Mouse (Mus musculus): ENCODE data around the gene Cwc15.

The Cwc15 gene

DNA sequence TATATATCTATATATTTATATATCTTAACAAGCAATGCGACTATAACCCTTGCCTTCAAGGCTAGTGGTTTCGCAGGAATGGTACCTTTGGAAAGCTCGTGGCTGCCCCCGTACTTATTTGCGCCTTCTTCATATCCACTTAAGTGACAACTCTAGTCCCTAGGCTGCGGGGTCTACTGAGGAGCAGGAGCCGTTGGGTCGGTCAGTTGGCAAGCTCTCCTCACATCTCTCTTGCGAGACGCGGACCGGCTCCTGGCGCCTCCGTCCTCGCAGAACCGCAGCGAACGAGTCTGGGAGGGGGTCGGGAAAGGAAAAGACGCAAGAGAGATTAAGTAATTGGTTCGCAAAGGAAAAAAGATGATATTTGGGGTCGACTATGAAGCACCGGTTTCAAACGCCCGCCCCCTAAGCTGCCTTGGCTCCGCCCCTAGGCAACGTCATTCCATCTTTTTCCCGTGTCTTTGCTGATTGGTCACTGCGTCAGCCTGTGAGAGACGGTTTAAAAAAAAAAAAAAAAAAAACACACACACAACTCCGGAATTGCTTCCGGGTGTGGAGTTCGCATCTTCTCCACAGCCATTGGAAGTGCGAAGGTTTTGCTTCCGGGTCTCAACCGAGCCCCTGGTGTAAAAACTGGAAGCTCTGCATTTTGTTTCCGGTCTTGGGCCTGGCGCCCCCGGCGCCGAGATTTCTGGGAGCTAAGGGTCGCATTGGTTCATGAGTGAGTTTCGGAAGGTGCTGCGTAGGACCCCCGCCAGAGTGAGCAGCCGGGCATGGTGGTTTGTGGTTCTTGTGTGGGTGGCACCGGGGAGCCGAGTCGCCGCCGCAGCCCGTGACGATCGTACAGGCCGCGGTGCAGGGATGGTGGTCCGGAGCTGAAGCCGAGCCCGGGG is at the start of gene Cwc15, which contains the start of gene Kdm4d:
Cwc15 (plus strand) TSS at position 595 of the 893 bp plus-strand sequence.
Kdm4d (minus strand) TSS at position 460 of the 893 bp plus-strand sequence.
- no peak for TF ChIP-seq GATA4 (IDR thresholded peaks at IDR 0.05; ENCODE audit: insufficient replicate concordance, low read length)

DNA sequence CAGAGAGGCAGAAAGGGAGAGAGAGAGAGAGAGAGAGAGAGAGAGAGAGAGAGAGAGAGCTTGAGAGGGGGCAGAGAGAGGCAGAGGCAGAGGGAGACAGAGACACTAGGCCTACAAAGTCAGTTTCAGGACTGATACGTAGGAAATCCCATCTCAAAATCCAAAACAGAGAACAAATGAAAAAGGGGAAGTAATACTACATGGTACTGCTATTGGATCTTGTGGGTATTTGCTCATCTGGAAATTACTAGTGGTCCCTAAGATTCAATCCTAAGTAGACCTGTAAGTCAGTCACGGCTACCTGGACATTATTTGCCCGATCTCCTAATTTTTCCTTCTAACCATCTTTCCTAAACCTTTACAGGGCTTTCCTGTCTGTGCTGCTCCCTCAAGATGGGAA is 44.1 kb upstream of the Cwc15 start:
- TF ChIP-seq GATA4 (IDR thresholded peaks at IDR 0.05; ENCODE audit: insufficient replicate concordance, low read length), result no peak

DNA sequence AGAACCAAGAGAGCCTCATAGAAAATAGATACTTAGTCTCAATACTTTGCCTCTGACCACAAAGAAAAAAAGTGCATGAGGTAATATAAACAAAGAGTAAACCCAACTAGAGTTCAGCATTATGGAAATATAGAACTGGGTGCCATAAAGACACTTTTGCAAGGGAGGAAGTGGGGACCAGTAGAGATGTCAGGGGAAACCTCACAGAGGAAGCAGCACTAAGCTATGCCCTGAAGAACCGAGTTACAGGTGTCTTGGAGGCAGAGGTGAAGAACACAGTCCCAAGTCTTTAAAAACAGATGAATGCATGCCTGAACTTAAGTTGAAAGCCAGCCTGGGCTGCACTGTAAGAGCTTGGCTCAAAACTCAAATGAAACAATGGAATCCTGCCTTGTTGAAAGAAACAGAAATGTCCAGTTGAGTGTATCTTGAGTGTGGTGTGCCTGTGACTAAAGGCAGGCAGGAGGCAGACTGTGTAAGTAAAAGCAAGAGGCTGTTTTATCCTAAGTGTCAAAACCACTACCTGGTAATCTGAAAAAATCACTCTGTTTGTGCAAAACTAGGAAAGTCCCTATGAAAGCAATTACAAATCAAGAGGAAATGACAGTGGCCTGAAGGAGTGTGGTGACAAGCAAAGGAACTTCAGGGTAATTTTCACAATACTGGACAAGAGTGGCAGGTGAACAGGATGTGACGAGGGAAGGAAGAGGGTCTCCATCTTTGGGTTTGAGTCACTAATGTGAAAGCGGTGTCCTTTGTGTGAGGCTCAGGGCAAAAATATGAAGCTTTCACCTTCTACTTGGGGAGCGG is 1.3 kb upstream of the Cwc15 start:
- no peak for TF ChIP-seq GATA4 (IDR thresholded peaks at IDR 0.05; ENCODE audit: insufficient replicate concordance, low read length)

DNA sequence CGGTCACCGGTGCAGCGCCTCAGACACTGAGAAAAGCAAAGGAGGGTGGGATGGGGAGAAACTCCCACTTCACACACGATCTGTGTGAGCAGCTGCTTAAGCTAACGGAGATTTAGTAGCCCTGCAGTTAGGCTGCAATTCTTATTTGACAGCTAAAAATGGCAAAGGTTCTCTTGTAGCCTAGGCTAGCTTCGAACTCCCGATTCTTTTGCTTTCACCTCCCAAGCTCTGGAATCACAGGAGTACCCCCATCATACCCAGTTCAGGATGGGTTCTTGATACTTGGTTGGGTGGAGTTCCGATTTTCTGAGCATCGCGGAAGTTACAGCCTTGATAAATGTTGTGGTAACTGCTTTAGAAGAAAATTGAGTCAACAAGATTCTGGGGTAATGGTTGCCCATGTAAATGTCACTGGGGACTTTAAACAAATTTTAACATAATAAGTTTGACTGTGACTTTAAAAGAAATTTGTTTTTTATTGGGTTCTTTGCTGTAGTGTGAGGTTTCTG is 553 bp downstream of the Cwc15 start:
- no peak for TF ChIP-seq GATA4 (IDR thresholded peaks at IDR 0.05; ENCODE audit: insufficient replicate concordance, low read length)

DNA sequence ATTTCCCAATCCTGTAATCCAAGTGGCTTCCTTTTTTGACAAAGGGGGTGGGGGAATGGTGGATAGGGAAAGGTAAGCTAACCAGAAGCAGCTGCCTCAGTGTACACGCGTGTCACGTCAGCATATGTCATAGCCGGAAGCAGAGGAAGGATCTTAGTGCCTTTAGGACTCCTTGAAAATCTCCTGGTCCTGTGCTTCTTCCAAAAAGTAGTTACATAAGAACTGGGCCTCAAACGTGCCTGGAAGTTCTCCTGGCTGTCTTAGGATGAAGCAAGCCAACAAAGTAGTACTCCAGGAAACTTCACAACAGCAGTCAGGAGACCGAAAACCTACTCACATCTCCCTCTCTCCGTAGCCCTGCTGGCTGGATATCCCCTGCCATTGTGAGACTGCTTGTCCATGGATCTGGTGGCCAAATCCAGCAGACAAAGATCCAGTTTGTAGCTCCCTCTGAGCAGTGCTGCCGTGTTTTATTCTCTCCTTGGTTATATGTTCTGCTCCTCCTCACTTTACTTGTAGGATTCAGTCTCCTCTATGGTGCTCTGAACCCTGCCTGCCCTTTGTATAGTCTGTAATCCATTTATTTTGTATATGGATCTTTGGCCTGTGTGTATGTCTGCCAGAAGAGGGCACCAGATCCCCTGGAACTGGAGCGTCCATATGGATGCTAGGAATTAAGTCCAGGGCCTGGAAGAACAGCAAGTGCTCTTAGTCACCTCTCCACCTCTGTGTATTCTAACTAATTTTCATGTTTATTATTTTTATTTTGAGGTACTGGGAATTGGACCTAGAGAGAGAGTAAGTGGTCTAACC is 12.4 kb downstream of the Cwc15 start:
- no peak for TF ChIP-seq GATA4 (IDR thresholded peaks at IDR 0.05; ENCODE audit: insufficient replicate concordance, low read length)

DNA sequence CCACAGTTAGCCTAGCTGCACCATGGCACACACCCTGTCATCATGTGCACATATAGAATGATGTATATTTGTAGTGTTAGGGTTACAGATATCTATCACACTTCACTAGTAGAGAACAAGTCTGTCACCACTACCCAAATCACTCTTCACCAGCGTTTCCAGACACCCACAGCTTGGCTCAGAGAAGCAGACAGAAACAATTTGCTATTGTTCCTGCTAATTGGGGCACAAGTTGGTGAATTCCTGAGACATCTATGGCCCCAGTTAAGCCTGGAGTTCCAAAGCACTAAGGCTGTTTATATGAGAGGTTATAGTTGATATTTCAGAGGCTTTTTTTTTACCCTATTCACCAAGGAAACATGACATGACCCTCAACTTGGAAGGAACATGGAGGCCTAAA is 16.9 kb downstream of the Cwc15 start:
- TF ChIP-seq GATA4 (IDR thresholded peaks at IDR 0.05; ENCODE audit: insufficient replicate concordance, low read length), result no peak

DNA sequence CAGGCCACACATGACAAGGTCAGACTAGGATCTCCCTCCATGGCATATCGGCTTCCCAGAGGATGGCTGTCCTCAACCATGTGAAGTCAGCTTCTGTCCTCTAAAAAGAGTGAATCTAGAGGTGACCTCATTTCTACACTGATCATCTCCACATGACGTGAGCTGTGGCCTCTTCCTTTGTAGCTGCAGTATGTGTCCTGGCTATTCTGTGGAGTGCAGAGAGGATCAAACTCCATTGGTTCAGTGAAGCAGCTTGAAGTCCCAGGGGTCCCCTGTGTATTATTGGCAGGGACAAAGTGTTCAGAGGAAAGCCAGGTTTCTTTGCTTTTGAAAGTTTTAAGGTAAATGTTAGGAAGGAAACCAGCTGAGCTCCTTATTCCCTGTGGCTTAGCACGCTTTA is 17.7 kb downstream of the Cwc15 start:
- TF ChIP-seq GATA4 (IDR thresholded peaks at IDR 0.05; ENCODE audit: insufficient replicate concordance, low read length), result no peak

DNA sequence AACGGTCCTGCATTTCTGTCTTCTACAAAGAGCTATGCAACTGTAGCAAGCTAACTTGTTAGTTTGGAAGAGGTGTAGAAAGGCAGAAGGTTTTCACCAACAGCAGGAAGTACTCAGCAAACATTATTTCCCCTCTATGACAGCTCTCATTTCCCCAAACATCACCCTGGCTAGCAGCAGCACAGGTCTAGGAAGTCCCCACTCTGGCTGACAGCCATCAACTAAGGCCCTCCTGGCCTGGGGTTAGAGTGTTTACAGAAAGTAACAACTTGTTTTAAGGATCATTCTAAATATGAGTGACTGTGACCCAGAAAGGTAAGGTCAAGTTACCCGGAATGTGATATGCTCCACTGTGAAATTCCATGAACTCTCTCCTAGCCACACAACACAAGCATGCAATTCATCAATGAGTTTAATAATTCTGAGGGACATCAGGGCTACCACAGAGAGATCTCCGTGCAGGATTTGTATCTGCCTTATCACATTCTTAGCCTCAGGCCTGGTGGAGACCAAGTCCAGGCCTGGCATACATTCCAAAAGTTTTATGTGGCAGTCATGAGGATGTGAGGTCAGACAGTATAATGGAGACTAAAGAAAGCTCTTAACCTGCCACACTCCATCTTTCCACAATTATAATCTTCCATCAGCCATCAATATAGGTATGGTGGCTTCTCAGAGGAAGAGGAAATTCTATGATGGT is 20.7 kb downstream of the Cwc15 start:
- TF ChIP-seq GATA4 (IDR thresholded peaks at IDR 0.05; ENCODE audit: insufficient replicate concordance, low read length), result no peak

DNA sequence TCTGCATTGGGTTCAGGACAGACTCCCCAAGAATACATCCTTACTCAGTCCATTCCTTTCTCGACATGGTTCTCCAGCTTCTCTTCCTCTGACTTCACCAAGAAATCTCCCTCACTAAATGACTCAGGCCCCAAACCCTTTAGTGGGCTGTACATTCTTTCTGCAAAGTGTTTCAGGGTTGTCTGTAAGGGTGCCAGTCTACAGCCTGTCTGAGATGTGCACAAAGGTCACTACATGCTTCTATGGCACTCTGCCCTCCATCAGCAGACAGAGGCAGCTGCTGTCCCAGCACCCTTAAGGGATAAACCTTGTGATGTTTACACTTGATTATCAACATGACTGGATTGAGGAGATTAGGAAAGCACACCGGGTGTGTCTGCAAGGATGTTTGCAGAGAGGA is 21.3 kb downstream of the Cwc15 start:
- no peak for TF ChIP-seq GATA4 (IDR thresholded peaks at IDR 0.05; ENCODE audit: insufficient replicate concordance, low read length)

DNA sequence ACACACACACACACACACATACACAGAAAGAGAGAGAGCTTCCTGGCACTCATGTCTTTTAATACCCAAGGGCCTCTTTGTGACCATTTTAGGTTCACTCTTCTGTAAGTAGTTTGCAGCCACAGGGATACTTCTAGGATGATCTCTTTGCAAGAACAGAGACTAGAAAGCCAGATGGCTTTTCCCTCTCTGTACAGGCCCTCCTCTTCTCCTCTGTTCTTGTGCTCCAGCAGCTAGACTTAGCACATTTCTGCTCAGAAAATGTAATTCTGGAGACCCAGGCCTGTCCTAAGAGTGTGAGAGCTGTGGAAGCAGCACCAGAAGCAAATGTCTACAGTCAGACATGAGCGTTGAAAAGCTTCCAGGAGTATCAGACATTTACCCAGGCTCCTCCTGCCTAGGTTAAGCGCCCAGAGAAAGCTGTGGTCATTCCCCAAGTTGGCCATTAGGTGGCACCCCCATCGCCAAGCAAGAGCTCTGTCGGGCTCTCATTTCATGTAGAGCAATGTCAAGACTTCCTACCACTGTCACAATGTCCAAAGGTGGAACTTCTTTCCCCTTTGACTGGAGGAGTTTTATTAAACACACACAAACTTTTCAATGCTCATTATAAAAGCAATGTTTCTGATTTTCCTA is 23.1 kb downstream of the Cwc15 start:
- no peak for TF ChIP-seq GATA4 (IDR thresholded peaks at IDR 0.05; ENCODE audit: insufficient replicate concordance, low read length)

DNA sequence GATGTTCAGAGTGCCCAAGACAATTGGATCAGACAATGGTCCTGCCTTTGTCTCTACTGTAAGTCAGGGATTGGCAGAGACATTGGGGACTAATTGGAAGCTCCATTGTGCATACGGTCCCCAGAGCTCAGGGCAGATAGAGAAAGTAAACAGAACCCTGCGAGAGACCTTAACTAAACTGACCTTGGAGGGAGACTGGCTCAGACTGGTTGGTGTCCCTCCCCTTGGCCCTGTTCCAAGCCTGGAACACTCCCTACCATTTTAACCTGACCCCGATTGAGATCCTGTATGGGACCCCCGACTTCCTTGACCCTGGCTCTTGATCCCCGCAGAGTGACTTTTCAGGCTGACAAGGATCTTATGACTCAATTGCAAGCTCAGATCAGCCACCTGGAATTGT is 29.6 kb downstream of the Cwc15 start:
- no peak for TF ChIP-seq GATA4 (IDR thresholded peaks at IDR 0.05; ENCODE audit: insufficient replicate concordance, low read length)

DNA sequence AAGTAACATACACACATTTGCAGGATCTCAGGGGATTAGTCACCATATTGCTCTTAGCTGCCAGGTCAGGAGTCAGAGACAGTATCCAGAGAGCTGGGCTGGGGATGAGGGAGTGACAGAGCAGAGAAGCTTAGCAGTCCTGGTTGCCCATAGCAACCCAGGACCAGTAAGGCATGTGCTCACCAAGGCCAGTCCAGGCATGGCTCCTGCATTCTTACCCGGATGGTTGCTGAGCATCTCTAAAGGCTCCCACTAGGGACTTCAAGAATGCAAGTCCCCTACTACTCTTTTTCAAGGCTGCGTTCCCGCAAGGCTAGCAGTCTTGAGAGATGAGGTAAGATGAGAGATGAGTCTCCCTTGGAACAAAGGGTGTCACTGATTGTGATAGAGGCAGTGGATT is 31.9 kb downstream of the Cwc15 start:
- TF ChIP-seq GATA4 (IDR thresholded peaks at IDR 0.05; ENCODE audit: insufficient replicate concordance, low read length), result no peak

DNA sequence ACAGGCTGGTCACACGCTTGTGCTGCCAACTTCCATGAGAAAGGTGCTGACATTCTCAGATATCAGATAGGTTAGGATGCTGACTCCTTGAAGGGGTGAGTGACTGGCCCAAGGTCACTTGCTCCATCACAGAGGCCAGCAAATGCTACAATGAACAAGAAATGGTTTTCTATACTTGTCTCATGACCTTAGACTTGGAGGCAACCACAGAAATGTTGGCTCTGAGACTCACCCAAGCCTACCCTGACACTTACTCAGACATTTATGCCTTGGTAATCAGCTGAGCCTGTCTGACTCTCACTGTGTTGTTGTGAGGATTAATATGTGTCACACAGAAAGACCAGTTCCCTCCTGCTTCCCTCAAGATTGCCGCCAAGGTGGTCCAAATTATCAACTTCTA is 33.2 kb downstream of the Cwc15 start:
- no peak for TF ChIP-seq GATA4 (IDR thresholded peaks at IDR 0.05; ENCODE audit: insufficient replicate concordance, low read length)
